Mouse (Mus musculus) liver (tissue): ENCODE measurements at regions not wholly inside any gene's neighbourhood (a gene's known extent, or its start where the extent isn't known, plus 50 kb on each side); places are given as distances from the start of the nearest gene placed in this dataset.
"Not testable (repeated sequence)": the region's sequence is repeated elsewhere in the genome, so short reads cannot be mapped to it uniquely, and the experiment has no call there.

Experiments
- DNase-seq: peaks from one replicate; pipeline ENCODE4 v3.0.0-alpha.2; 2020; ENCODE audit warnings: mixed read lengths

- not testable (repeated sequence) for DNase-seq
These were observed 64.3 kb downstream of the Prl2c2 start for GRCm38 (mm10) chr13:12940911-12941310.

GRCm38 (mm10) chr13:12935103-12935502 is 70.1 kb downstream of the Prl2c2 start:
- not testable (repeated sequence) for DNase-seq

GRCm38 (mm10) chr13:12931907-12932617 is 73.1 kb downstream of the Prl2c2 start:
- DNase-seq = peak; percentile 11

- no peak for DNase-seq
These were observed 74.6 kb downstream of the Prl2c2 start for GRCm38 (mm10) chr13:12930566-12930965.

GRCm38 (mm10) chr13:12929806-12930205 is 75.4 kb downstream of the Prl2c2 start:
- DNase-seq = no peak

- DNase-seq = no peak
These were observed 77.4 kb downstream of the Prl2c2 start for GRCm38 (mm10) chr13:12927587-12928345.

GRCm38 (mm10) chr13:12925604-12926003 is 79.6 kb downstream of the Prl2c2 start:
- no peak for DNase-seq

- no peak for DNase-seq
These were observed 92.3 kb downstream of the Prl2c2 start for GRCm38 (mm10) chr13:12912902-12913301.

GRCm38 (mm10) chr13:12906151-12906550 is 99.0 kb downstream of the Prl2c2 start:
- no peak for DNase-seq

- not testable (repeated sequence) for DNase-seq
These were observed 89.8 kb upstream of the Prl2c3 start for GRCm38 (mm10) chr13:12889631-12890030.

- not testable (repeated sequence) for DNase-seq
These were observed 79.6 kb upstream of the Prl2c3 start for GRCm38 (mm10) chr13:12879506-12879905.

- not testable (repeated sequence) for DNase-seq
These were observed 65.1 kb upstream of the Prl2c3 start for GRCm38 (mm10) chr13:12864946-12865345.

- DNase-seq = no peak
These were observed 64.4 kb upstream of the Prl2c3 start for GRCm38 (mm10) chr13:12864263-12864662.

- not testable (repeated sequence) for DNase-seq
These were observed 63.7 kb upstream of the Prl2c3 start for GRCm38 (mm10) chr13:12863542-12863941.

GRCm38 (mm10) chr13:12860954-12861353 is 61.1 kb upstream of the Prl2c3 start:
- DNase-seq = not testable (repeated sequence)

GRCm38 (mm10) chr13:12859930-12860329 is 60.1 kb upstream of the Prl2c3 start:
- not testable (repeated sequence) for DNase-seq
